Mouse (Mus musculus) embryonic stem cell, embryonic (primary cell): ENCODE data around the gene Trpc4ap.
"Not testable (repeated sequence)": the region's sequence is repeated elsewhere in the genome, so short reads cannot be mapped to it uniquely, and the experiment has no call there.

Experiments used
- CTCF ChIA-PET, 4 experiments: fragments of 300-600 bp in 2 of 4; fragments of 350-600 bp in 2 of 4; sonication (Branson Sonifier 250); formaldehyde crosslinking; loops; one replicate each; lab custom pipeline; 2022; ENCODE audit warnings: inconsistent platforms in 2 of 4; lab: Charles Lee
- POLR2A ChIA-PET, 4 experiments: fragments of 300-600 bp in 2 of 4; fragments of 350-600 bp in 2 of 4; sonication (Branson Sonifier 250); formaldehyde crosslinking; loops; one replicate each; lab custom pipeline; 2022; ENCODE audit warnings: antibody characterized with exemption in 4 of 4, inconsistent platforms in 1 of 4; lab: Charles Lee

Trpc4ap gene

DNA sequence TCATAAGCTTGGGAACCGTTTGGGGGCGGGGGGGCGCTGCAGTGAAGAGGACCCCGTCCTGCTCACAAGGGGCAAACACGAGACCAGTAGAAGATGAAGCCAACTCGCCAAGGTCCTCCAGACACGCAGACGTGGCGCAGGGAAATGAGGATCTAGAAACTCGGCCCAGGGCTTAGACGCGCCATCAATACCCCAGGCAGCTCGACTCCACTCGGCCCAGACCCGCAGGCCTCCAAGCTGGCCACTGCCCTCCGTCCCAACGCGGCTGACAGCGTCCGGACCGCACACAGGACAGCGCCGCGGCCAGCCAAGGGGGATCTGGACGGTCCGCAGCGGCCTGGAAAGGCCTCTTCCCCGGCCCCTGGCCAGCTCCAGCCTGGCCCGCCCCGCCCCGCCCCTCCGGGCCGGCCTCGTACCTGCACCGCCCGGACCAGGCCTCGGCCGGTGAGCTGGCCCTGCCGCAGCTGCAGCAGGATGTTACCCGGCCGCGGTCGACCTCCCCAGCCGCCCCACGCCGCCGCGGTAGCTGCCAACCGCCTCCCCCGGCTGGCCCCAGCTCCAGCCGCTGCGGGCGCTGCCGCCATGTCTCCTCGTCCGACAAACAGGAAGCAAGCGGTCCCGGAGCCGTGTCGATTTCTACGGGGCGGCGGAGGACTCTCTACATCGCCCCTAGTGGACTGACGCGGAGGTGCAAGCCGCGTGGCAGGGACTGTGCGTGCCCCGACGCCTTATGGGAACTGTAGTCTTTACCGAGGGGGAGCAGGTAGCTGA, at the start of gene Trpc4ap:
TSS of gene Trpc4ap (minus strand) at position 662 of the 771 bp plus-strand sequence.
- POLR2A ChIA-PET, result interaction anchor here (0.6 to 2.5 kb wide), 74 partner anchors 9 to 1282 kb away, joined by 3 to 18 read pairs (median 4); partner anchors contain the start of genes Acss2 (in 2 of the 4), Edem2 (in 2 of the 4), Gss (in 2 of the 4) and 6430550D23Rik (in 1 of the 4)
- CTCF ChIA-PET, result interaction anchor here (0.6 to 2.4 kb wide), 65 partner anchors 9 to 979 kb away, joined by 3 to 23 read pairs (median 4); partner anchors contain the start of genes Acss2 (in 3 of the 4), Ggt7 (in 3 of the 4), Edem2 (in 2 of the 4) and Cep250 (in 1 of the 4)

DNA sequence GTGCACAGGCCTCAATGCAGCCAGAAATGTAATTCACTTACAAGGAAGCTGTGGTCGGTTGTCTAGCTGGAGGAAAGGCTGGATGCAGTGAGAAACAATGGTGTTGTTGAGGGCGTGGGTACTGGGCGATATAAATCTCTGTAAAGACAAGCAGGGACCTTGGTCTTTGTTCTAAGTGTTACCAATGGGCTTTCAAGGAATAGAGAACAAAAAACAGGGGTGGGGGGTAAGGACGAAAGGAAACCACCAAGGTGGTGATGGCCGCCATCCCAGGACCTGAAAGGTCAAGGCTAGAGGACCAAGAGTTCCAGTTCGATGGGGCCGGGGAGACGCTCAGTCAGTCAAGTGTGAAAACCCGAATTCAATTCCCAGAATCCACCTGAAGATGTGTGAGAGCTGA, 45.6 kb upstream of the Trpc4ap start:
- ChIA-PET CTCF (interaction anchor here in 3 of 4 experiments (0.6 to 1.6 kb wide), 10 partner anchors 18 to 220 kb away, joined by 3 to 13 read pairs (median 3); partner anchors contain the start of genes Acss2 (in 1 of the 3), Ggt7 (in 1 of the 3) and Trpc4ap (in 1 of the 3)), POLR2A (interaction anchor here in 3 of 4 experiments (0.6 to 1.6 kb wide), 12 partner anchors 9 to 356 kb away, joined by 3 to 11 read pairs (median 3); partner anchors contain the start of genes Edem2 (in 2 of the 3), Ncoa6 (in 1 of the 3) and Trpc4ap (in 1 of the 3))

DNA sequence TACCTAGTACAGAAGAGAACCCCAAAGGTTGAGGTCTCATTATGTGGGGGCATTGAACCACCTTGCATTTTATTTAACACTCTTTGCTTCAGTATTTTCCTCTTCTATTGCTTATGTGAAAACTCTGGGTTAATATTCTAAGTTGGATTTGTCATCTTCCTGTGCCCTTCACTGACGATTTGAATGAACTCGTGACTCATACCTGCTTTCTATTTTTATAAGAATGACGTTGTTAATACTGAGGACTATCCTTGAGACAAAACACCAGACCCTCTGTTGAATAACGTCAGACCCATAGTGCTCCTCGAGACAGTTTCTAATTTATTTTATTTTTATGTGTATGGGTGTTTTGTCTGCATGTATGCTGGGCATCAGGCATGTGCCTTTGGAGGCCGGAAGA, 44.8 kb upstream of the Trpc4ap start:
- ChIA-PET CTCF (interaction anchor here in 2 of 4 experiments (1.2 to 1.6 kb wide), 2 partner anchors 41 to 74 kb away, joined by 4 to 13 read pairs; no protein-coding TSS in a partner anchor), POLR2A (interaction anchor here in 1 of 4 experiments (1.1 to 1.6 kb wide), 4 partner anchors 8 to 263 kb away, joined by 3 to 11 read pairs (median 4); partner anchors contain the start of genes Edem2 and Ncoa6)

DNA sequence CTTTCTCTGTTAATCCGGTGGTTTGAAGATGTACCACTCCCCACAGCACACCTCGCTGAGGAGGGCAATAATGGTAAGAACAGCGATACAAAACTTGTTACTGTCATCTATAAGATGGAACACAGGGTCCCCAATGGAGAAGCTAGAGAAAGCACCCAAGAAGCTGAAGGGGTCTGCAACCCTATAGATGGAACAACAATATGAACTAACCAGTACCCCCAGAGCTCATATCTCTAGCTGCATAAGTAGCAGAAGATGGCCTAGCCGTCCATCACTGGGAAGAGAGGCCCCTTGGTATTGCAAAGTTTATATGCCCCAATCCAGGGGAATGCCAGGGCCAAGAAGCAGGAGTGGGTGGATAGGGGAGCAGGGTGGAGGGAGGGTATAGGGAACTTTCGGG, 43.6 kb upstream of the Trpc4ap start, which contains the start of gene Gm17581:
TSS of gene Gm17581 (minus strand) at position 101 of the 400 bp plus-strand sequence.
- CTCF ChIA-PET, POLR2A ChIA-PET: not testable (repeated sequence)

DNA sequence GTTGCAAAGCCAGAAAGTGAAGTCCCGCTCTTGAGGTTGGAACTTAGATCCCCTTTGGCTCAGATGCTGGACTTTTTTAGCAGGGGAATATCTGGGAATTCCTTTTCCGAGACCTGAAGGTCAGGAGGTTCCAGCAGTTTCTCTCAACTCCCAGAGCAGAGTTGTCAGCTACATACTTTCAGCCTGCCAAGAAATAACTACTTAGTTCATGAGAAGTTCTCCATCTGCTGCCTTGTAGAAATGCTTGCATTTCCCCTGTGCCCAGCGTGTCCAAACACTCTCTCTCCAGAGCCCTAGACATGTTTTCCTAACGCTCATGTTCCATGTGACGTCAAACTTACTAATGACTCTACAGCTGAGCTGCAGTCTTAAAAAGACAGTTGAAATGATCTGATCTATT, 42.9 kb upstream of the Trpc4ap start:
- ChIA-PET CTCF (interaction anchor here in 2 of 4 experiments (0.5 to 1.0 kb wide), 2 partner anchors 17 to 39 kb away, joined by 3 read pairs; no protein-coding TSS in a partner anchor), POLR2A (no interaction called here)

DNA sequence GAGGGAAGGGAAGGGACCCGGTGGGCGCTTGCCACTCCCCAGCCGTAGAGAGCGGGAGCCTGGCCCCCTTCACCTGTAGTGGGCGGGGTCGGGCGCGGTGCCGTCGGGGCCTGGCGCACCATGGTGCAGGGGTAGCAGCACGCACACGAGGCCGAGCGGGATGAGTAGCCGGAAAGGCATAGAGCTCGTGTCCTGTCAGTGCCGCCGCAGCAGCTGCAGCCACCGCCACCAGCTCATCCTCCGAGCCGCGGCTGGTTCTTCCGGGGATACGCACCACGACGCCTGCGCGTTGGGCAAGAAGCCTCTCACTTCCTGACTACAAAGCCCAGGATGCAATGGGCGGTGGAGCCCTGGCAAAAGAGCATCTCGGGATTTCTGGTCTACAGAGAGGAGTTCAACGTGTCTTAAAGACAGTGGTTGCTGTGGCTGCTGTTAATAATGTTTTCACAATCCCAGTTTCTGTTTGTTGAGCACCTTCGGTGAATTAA, 37.0 kb upstream of the Trpc4ap start, which contains the start of gene Edem2:
TSS of gene Edem2 (minus strand) at position 318 of the 488 bp plus-strand sequence.
- POLR2A ChIA-PET, result interaction anchor here in 3 of 4 experiments (0.6 to 1.9 kb wide), 15 partner anchors 8 to 258 kb away, joined by 3 to 11 read pairs (median 4); partner anchors contain the start of genes Trpc4ap (in 2 of the 3) and Gss (in 1 of the 3)
- CTCF ChIA-PET, result interaction anchor here in 2 of 4 experiments (0.5 to 1.6 kb wide), 8 partner anchors 26 to 211 kb away, joined by 3 to 8 read pairs (median 3); partner anchors contain the start of genes Trpc4ap (in 2 of the 2), Acss2 (in 1 of the 2) and Ggt7 (in 1 of the 2)

DNA sequence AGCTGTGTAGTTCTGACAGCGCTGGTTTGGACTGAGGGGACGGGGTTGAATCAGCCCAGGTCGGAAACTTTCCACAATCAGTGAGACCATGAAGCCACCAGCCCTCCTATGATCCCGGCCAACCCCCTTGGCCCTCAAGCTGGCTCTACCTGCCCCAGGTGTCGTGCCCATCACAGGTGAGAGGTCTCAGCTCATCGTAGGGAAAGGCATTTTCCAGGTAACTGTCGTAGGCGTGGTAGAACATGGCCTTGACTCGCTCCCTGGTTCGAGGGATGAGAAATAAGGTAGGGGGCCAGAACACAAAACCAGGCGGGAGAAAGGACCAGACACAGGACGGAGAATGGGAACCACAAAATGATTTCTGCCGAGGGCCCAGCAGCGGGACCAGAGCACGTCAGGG, 36.6 kb upstream of the Trpc4ap start:
- ChIA-PET POLR2A (interaction anchor here in 3 of 4 experiments (0.6 to 1.9 kb wide), 15 partner anchors 9 to 258 kb away, joined by 3 to 11 read pairs (median 4); partner anchors contain the start of genes Trpc4ap (in 2 of the 3) and Gss (in 1 of the 3)), CTCF (interaction anchor here in 2 of 4 experiments (0.6 to 1.6 kb wide), 7 partner anchors 27 to 211 kb away, joined by 3 to 8 read pairs (median 3); partner anchors contain the start of genes Trpc4ap (in 2 of the 2), Acss2 (in 1 of the 2) and Ggt7 (in 1 of the 2))

DNA sequence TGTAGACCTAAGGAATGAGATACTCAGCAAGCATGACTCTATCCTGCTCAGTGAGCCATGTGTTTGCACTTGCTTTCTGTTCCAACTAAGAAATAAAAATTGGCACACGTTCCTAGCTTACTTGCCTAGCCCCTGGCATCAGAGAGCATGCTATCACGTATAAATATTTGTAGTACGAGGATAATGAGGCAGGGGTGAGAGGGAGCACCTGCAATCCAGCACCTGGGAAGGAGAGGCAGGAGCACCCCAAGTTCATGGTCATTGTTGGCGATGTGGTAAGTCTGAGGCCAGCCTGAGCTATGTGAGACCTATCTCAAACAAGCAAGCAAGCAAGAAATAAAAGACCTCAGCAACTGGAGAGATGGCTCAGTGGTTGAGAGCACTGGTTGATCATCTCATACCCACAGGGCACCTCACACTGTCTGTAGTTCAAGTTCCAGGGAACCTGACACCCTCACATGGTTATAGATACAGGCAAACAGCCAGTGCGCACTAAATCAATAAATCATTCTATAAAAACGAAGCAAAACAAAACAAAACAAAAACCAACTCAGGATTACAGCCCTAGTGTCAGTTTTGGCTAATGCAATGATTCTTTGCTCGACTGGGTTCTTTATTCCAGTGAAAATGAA, 35.7 kb upstream of the Trpc4ap start:
- POLR2A ChIA-PET, result interaction anchor here in 2 of 4 experiments (1.3 to 1.5 kb wide), 3 partner anchors 8 to 15 kb away, joined by 5 to 11 read pairs (median 5); no protein-coding TSS in a partner anchor
- CTCF ChIA-PET, result interaction anchor here in 1 of 4 experiments (1.6 kb wide), 1 partner anchor 35 kb away, joined by 8 read pairs; the partner anchor contains the start of gene Trpc4ap

DNA sequence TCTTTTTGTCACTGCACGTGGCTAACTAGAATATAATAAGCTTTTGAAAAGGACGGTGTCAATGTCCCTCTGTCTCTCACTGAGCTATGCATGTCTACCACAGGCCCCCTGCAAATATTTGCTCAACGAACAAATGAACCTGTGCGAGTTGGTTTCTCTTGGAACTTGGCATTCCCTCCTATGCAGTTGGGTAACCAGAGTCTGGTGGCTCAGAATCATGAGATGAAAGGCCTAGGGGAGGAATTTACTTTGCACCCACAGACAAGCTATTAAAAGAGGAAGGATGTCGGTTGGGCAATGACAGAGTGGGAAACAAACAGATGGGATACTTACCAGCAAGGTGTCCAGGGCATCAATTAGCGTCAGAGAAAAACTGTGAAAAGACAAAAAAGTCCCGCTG, 34.1 kb upstream of the Trpc4ap start:
- ChIA-PET CTCF (interaction anchor here in 1 of 4 experiments (0.6 to 0.7 kb wide), 2 partner anchors 26 to 62 kb away, joined by 4 to 5 read pairs; no protein-coding TSS in a partner anchor), POLR2A (interaction anchor here in 2 of 4 experiments (0.7 to 1.0 kb wide), 2 partner anchors 11 to 73 kb away, joined by 3 to 7 read pairs; no protein-coding TSS in a partner anchor)

DNA sequence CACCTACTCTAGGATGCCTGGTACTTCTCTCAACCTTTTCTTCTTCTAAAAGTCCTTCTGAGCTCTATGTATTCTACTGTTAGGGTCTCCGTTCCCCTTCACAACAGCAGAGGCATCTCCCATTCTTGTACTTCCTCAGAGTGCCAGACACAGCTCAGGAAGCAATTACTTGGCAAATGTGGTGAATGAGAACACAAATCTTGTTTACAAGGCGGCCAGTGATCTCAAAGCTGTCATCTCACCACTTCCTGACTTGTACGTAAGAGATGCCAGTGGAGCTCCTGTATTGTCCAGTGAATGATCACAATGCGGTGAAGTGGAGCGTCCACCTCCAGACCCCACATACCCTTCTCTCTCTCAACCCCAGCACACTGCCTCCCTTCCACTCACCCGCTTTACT, 32.3 kb upstream of the Trpc4ap start:
- ChIA-PET POLR2A (interaction anchor here in 1 of 4 experiments (1.1 kb wide), 1 partner anchor 22 kb away, joined by 3 read pairs; no protein-coding TSS in a partner anchor), CTCF (interaction anchor here in 1 of 4 experiments (1.5 kb wide), 1 partner anchor 28 kb away, joined by 4 read pairs; no protein-coding TSS in a partner anchor)

DNA sequence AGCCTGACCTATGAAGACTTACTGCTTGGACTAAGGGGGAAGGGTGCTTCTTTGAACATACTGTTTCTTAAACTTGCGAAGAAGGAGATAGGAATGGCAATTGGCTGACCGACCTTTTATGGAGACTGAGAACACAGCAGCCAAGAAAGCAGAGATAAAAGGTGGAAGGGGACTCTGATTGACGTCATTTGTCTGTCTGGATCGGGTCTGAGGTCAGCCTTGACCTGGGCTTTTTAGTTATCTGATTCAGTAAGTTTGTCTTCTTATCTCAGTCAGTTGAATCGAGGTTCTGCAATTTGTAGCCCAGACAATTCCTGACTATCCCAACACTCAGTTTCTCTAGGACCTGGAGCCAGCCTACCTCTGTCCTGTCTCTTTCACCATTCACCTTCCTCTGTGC, 31.9 kb upstream of the Trpc4ap start:
- ChIA-PET CTCF (interaction anchor here in 1 of 4 experiments (1.5 kb wide), 1 partner anchor 28 kb away, joined by 4 read pairs; no protein-coding TSS in a partner anchor), POLR2A (interaction anchor here in 1 of 4 experiments (1.1 kb wide), 1 partner anchor 21 kb away, joined by 3 read pairs; no protein-coding TSS in a partner anchor)

DNA sequence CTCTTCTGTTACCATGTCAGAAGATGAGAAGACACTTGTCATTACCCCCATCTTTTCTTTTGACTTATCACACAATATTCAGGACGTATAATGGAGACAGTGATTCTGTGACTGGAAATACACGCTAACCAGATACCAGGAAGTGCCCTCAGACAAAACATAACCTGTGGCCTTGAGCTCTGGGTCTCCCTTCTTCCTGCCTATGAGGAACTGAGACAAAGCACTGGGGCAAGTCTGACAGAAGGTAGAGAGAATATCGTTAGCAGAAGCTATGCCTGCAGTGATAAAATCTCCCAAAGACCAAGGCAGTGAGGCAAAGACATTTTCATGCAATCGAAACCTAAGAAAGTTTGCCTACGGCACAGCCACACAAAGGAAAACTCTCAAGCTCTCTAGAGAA, 28.4 kb upstream of the Trpc4ap start:
- CTCF ChIA-PET, result interaction anchor here in 2 of 4 experiments (0.8 to 1.9 kb wide), 3 partner anchors 24 to 35 kb away, joined by 3 to 4 read pairs (median 3); no protein-coding TSS in a partner anchor
- POLR2A ChIA-PET, result interaction anchor here in 2 of 4 experiments (0.6 to 1.3 kb wide), 5 partner anchors 8 to 669 kb away, joined by 3 to 5 read pairs (median 3); partner anchors contain the start of genes Edem2 (in 1 of the 2) and Trpc4ap (in 1 of the 2)

DNA sequence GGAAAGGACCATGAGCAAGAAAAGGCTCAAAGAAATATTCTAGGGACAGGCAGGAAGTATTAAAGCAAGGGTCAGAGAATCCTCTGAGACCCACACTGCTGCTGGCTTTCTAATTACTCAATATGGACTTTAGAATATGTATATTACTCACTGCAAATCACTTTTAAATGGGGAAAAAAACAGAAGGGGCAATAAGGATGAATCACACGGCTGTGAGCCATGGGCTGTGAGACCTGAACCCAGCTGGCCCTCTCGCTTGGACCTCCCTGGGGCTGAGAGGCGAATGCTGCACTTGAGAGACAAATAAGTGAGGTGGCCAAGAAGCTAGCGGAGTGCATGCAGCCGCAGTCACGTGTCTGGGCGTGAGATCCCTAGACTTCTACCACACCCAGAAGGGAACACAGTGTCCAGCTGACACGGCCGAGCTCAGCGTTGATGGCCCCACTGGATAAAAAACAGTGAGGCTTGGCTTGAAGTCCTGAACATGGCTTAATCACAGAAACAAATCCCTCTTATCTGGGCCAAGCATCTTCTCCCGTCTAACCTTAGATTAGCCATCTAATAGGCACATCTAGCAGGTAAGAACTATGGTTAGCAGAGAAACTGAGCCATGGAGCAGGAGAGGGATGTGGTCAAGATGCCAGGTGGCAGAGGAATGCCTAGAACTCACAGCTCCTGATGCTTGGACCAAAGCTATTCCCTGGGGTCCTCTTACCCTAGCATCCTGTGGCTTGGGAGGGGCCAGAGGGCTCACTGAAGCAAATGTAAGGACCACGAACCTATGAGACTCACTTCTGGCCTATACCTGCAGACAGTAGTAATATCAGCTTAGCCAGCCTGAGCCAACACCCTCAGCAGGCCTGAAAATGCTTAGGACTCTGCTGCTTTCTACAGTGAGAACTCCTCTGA, 25.2 kb upstream of the Trpc4ap start:
- POLR2A ChIA-PET, result interaction anchor here in 2 of 4 experiments (0.6 to 1.2 kb wide), 3 partner anchors 21 to 36 kb away, joined by 3 to 5 read pairs (median 4); no protein-coding TSS in a partner anchor
- CTCF ChIA-PET, result interaction anchor here in 3 of 4 experiments (0.6 to 1.2 kb wide), 4 partner anchors 18 to 25 kb away, joined by 3 to 4 read pairs (median 4); partner anchors contain the start of gene Trpc4ap (in 1 of the 3)

DNA sequence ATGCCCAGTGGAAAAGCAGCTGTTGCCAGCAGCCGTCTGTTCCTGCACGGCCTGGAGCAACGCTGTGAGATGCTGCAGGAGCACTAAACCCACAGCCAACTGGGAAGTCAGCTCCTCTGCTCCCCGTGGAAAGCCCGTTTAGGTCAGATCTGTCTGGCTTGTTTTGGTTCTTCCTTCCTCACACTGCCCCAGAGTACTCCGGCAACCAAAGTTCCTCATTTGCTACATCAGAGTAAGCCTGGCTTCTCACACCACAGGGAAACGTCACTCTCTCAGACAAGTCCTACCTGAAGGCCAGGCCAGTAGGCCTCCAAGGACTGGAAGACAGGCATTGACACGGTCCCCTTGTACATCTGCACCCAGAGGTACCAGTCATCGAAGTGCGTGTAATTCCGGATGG, 18.4 kb upstream of the Trpc4ap start:
- POLR2A ChIA-PET, result no interaction called here
- CTCF ChIA-PET, result interaction anchor here in 1 of 4 experiments (1.0 kb wide), 1 partner anchor 15 kb away, joined by 3 read pairs; no protein-coding TSS in a partner anchor

DNA sequence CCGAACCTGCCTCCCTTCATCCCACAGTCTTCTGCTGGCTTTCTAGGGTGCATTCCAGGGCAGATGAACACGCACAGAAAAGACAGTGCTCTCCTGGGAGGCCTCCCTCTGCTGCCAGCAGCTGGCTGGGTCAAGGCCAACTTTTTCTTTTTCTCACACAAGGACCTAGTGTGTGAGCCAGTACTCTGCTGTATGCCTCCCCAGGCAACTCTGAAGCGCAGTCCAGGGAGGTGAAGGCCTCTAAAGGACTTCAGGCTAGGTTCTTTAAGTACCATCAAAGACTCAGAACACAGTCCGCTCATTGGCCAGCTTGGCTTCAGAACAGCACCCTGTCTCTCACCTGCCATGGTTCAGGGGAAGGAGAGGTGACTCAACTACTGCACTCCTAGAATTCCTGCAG, 15.1 kb upstream of the Trpc4ap start:
- POLR2A ChIA-PET, result interaction anchor here in 2 of 4 experiments (0.7 to 2.1 kb wide), 4 partner anchors 11 to 190 kb away, joined by 3 to 5 read pairs (median 4); partner anchors contain the start of genes Acss2 (in 1 of the 2), Ggt7 (in 1 of the 2) and Trpc4ap (in 1 of the 2)
- CTCF ChIA-PET, result interaction anchor here in 1 of 4 experiments (0.6 to 1.4 kb wide), 2 partner anchors 11 to 15 kb away, joined by 3 to 6 read pairs; partner anchors contain the start of gene Trpc4ap
